Mouse (Mus musculus) CH12.LX (cell line): ENCODE data around the gene Tirap.

Source experiments
- CHD1 ChIP-seq: IDR thresholded peaks from 2 replicates; pipeline ENCODE4 v1.6.1; 2012; ENCODE audit warnings: low read depth, low read length, improper control_type of control experiment, inconsistent platforms
- CTCF ChIP-seq, 2 experiments: IDR thresholded peaks in 1 of 2; conservative IDR thresholded peaks in 1 of 2; 2 replicates each; pipeline ENCODE4 v1.5.1; 2011 to 2012; ENCODE audit warnings: low read depth in 2 of 2, low read length in 2 of 2, improper control_type of control experiment in 1 of 2, inconsistent platforms in 1 of 2, mild to moderate bottlenecking in 1 of 2, moderate library complexity in 1 of 2
- E2F4 ChIP-seq: IDR thresholded peaks from 2 replicates; pipeline ENCODE4 v1.6.1; 2011; ENCODE audit warnings: low read depth, low read length, improper control_type of control experiment; ENCODE audit not compliant: insufficient replicate concordance
- EP300 ChIP-seq: IDR thresholded peaks from 2 replicates; pipeline ENCODE4 v1.6.1; 2011; ENCODE audit warnings: low read length, improper control_type of control experiment
- JUN ChIP-seq: IDR thresholded peaks from 2 replicates; pipeline ENCODE4 v1.6.1; 2011; ENCODE audit warnings: low read depth, mild to moderate bottlenecking, low read length, improper control_type of control experiment, moderate library complexity; ENCODE audit not compliant: insufficient read depth
- KAT2A ChIP-seq: IDR thresholded peaks from 2 replicates; pipeline ENCODE4 v1.6.1; 2012; ENCODE audit warnings: low read length, improper control_type of control experiment, inconsistent platforms; ENCODE audit not compliant: insufficient replicate concordance
- NRF1 ChIP-seq: IDR thresholded peaks from 2 replicates; pipeline ENCODE4 v1.6.1; 2014; ENCODE audit warnings: low read depth, mild to moderate bottlenecking, inconsistent platforms, low read length, improper control_type of control experiment, moderate library complexity
- POLR2A ChIP-seq: IDR thresholded peaks from 2 replicates; pipeline ENCODE4 v1.6.1; 2011; ENCODE audit warnings: low read depth, mild to moderate bottlenecking, improper control_type of control experiment, low read length
- RCOR1 ChIP-seq: conservative IDR thresholded peaks from 2 replicates; pipeline ENCODE4 v1.6.1; 2012; ENCODE audit warnings: low read depth, mild to moderate bottlenecking, inconsistent platforms, low read length, improper control_type of control experiment
- SMC3 ChIP-seq: IDR thresholded peaks from 2 replicates; pipeline ENCODE4 v1.6.1; 2011; ENCODE audit warnings: low read depth, low read length, improper control_type of control experiment
- TBP ChIP-seq: conservative IDR thresholded peaks from 2 replicates; pipeline ENCODE4 v1.6.1; 2011; ENCODE audit warnings: low read depth, low read length, improper control_type of control experiment
- USF2 ChIP-seq: conservative IDR thresholded peaks from 2 replicates; pipeline ENCODE4 v1.6.1; 2011; ENCODE audit warnings: low read depth, low read length, improper control_type of control experiment
- ZMIZ1 ChIP-seq: IDR thresholded peaks from 2 replicates; pipeline ENCODE4 v1.6.1; 2012; ENCODE audit warnings: low read depth, mild to moderate bottlenecking, inconsistent platforms, low read length, improper control_type of control experiment
- ZNF384 ChIP-seq: IDR thresholded peaks from 2 replicates; pipeline ENCODE4 v1.6.1; 2012; ENCODE audit warnings: low read depth, low read length, improper control_type of control experiment, inconsistent platforms

DNA sequence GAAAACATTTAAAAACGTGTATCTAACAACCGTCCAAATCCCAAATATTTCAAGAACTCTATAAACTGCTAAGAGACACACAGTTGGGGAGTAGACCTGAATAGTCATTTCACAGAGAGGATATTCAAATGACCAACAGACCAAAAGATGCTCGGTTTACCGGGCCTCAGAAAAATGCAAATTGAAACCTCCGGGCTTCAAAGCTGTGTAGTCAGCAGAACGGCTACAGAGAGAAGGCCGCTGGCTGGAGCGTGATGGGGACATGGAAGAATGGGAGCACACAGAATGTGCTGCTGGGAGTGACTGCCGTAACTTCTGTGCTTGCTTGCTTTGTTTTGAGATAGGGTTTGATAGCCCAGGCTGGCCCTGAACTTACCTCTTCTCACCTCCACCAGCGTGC is 1.7 kb downstream of the Tirap start:
- TF ChIP-seq POLR2A (peak; percentile 64), EP300 (peak; percentile 85), CTCF (conservative IDR thresholded peaks at IDR 0.05 in 1 of 2, IDR thresholded peaks at IDR 0.05 in 1 of 2; ENCODE audit: low read depth in 2 of 2, low read length in 2 of 2) (no peak), TBP (peak; percentile 76), USF2 (no peak), JUN (peak; percentile 51; the same call in 1 of the 2 replicates), RCOR1 (no peak), NRF1 (no peak), CHD1 (no peak), KAT2A (no peak), ZNF384 (no peak; the same call in 1 of the 2 replicates), E2F4 (no peak), ZMIZ1 (no peak; the same call in 1 of the 2 replicates), SMC3 (no peak)
